Mouse (Mus musculus) hindbrain, embryonic 10.5 days (tissue): ENCODE measurements around the gene Actr3. TPM values are rescaled to one million over a fixed set of nuclear protein-coding genes. Genes with fewer than 3 reads are reported as not detected.

Source experiments
- DNase-seq: peaks from one replicate; pipeline ENCODE4 v3.0.0-alpha.2; 2017; ENCODE audit warnings: low spot score
- H3K27ac ChIP-seq: fragments of 300-500 bp; sonication (generic); 2 replicates; pipeline ENCODE4 v1.5.1; 2016; ENCODE audit warnings: mild to moderate bottlenecking, moderate library complexity
- H3K27me3 ChIP-seq: fragments of 300-500 bp; sonication (generic); 2 replicates; pipeline ENCODE4 v1.6.1; 2016; ENCODE audit warnings: mild to moderate bottlenecking; ENCODE audit not compliant: poor library complexity, insufficient read depth, severe bottlenecking
- H3K36me3 ChIP-seq: fragments of 300-500 bp; sonication (generic); 2 replicates; pipeline ENCODE4 v1.6.1; 2016; ENCODE audit warnings: mild to moderate bottlenecking, moderate library complexity
- H3K4me1 ChIP-seq: fragments of 300-500 bp; sonication (generic); replicated peaks from 2 replicates; pipeline ENCODE4 v1.6.1; 2016; ENCODE audit warnings: mild to moderate bottlenecking
- H3K4me3 ChIP-seq: fragments of 300-500 bp; sonication (generic); 2 replicates; pipeline ENCODE4 v1.5.1; 2016; ENCODE audit warnings: mild to moderate bottlenecking, moderate library complexity
- H3K9me3 ChIP-seq: fragments of 300-500 bp; sonication (generic); 2 replicates; pipeline ENCODE4 v1.6.1; 2016; ENCODE audit warnings: mild to moderate bottlenecking, moderate library complexity
- WGBS: fragments of 180-500 bp; shearing (Covaris S2); methylation state at CpG from one replicate; pipeline ENCODE4 v1.1.7; 2016; 5-methylcytosine and 5-hydroxymethylcytosine counted together
- polyA plus RNA-seq: library from polyadenylated mRNA; unstranded; fragments of >200 nt; fragmentation: Nextera tagmentation; extraction: Ambion mirVana; gene quantifications from 2 replicates; pipeline ENCODE4 v1.2.1, GENCODE M21; 2016

Gene Actr3
- polyA plus RNA-seq, 1 experiment from 2014 or later = 218 TPM

DNA sequence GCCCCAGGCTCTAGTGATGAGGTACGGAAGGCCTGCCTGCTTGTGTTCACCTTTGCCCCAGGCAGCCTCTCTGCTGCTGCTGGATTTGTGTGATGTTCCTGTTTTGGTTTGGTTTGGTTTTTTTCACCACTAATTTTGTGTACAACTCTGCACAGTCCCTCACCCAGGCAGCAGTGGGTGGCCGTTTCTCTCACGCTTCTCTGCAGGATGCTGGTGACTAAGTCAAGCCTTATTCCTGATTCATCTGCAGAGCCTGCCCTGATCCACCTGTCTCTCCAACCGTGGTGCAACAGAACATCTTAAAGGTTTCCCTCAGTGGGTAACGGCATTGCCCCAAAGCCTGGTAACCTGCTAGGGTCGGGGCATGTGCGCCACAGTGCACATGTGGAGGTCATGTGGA lies 49.3 kb downstream of the Actr3 start:
- no peaks in the 10 kb centered on the region for H3K9me3 ChIP-seq
- no peaks in the 10 kb centered on the region for H3K27me3 ChIP-seq
- no peak overlapping the region for H3K4me3 ChIP-seq
- H3K27ac ChIP-seq = no peak overlapping the region
- WGBS = 73% methylated on average over 7 of the region's 7 CpGs
- peaks cover 8% of the 10 kb centered on the region; the same call in 1 of the 2 replicates for H3K4me1 ChIP-seq
- DNase-seq = no peak
- H3K36me3 ChIP-seq = no peaks in the 10 kb centered on the region

GRCm38 (mm10) chr1:125382622-125383021 lies 52.9 kb downstream of the Actr3 start:
- no peak for DNase-seq
- Histone ChIP-seq H3K9me3 (no peaks in the 10 kb centered on the region), H3K27me3 (no peaks in the 10 kb centered on the region), H3K4me1 (no peaks in the 10 kb centered on the region), H3K4me3 (no peak overlapping the region), H3K27ac (no peak overlapping the region), H3K36me3 (no peaks in the 10 kb centered on the region)
- 55% methylated on average over 6 of the region's 6 CpGs for WGBS

DNA sequence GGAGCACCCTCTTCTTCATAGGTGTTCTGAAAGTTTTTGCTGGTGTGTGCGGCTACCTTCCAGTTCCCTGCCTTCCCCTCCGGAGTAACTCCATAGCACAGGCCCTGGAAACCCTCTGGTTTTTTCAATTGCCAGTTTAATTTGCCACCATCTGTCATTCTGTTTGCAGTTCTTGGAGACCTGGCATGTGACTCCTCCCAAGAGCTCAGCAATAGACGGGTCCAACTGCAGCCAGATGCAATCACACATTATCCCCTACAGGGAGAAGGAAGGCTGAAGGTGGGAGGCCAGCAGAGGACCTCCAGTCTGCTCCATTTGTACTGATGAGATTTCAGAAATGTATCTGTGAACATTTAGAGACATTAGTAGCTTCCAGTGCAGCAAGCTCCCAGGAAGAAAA lies 56.6 kb downstream of the Actr3 start:
- 77% methylated on average over 3 of the region's 3 CpGs for WGBS
- no peaks in the 10 kb centered on the region for H3K27me3 ChIP-seq
- no peak overlapping the region for H3K27ac ChIP-seq
- no peaks in the 10 kb centered on the region for H3K36me3 ChIP-seq
- no peak for DNase-seq
- no peak overlapping the region for H3K4me3 ChIP-seq
- H3K4me1 ChIP-seq = no peaks in the 10 kb centered on the region
- H3K9me3 ChIP-seq = no peaks in the 10 kb centered on the region

GRCm38 (mm10) chr1:125372855-125373254 lies 62.7 kb downstream of the Actr3 start:
- Histone ChIP-seq H3K36me3 (no peaks in the 10 kb centered on the region), H3K4me1 (no peaks in the 10 kb centered on the region)
- WGBS = 80% methylated on average over 5 of the region's 5 CpGs

DNA sequence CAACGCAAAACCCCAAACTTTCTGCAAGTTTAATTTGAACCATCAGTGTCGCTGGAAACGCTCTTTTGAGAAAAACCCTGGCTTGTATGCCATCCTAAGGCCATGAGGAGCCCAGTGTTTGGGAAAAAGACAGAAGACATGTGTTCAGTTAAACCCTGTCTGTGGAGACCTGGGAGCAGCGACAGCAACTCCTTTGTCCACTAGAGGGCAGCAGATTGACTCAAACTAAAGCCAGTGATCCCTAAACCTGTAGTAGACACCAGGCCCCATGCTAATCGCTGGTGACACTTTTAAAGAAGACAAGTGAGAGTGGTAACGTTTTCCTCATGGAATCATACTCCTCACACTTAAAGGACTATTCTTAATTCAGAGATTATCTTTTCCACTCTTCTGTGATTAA lies 64.7 kb downstream of the Actr3 start:
- no peak overlapping the region for H3K27ac ChIP-seq
- H3K9me3 ChIP-seq = no peaks in the 10 kb centered on the region
- DNase-seq = peak; percentile 58
- no peaks in the 10 kb centered on the region for H3K4me1 ChIP-seq
- WGBS = 36% methylated on average over 6 of the region's 6 CpGs
- H3K27me3 ChIP-seq = no peaks in the 10 kb centered on the region
- H3K36me3 ChIP-seq = no peaks in the 10 kb centered on the region
- H3K4me3 ChIP-seq = no peak overlapping the region

More at GRCm38 (mm10) chr1:125372855-125373254, 62.7 kb downstream of the Actr3 start:
- Histone ChIP-seq H3K27me3 (no peaks in the 10 kb centered on the region), H3K27ac (no peak overlapping the region), H3K4me3 (no peak overlapping the region), H3K9me3 (no peaks in the 10 kb centered on the region)
- DNase-seq = no peak

DNA sequence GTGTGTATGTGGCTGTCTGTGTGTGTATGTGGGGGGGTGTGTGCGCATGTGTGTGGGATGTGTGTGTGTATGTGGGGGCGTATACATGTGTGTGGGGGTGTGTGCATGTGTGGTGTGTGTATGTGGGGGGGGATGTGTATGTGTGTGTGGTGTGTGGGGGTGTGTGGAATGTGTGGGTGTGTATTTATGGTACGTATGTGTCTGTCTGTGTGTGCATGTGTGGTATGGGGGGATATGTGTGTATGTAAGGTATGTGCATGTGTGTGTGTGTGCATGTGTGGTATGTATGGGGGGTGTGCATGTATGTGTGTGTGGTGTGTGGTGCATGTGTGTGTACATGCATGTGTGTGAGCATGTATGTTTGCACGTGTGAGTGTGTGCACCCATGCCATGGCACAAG lies 70.0 kb downstream of the Actr3 start:
- DNase-seq = no peak
- WGBS = 96% methylated on average over 4 of the region's 4 CpGs
- H3K27me3 ChIP-seq = no peaks in the 10 kb centered on the region
- no peaks in the 10 kb centered on the region for H3K4me1 ChIP-seq
- H3K9me3 ChIP-seq = no peaks in the 10 kb centered on the region
- no peaks in the 10 kb centered on the region for H3K36me3 ChIP-seq
- H3K4me3 ChIP-seq = no peak overlapping the region
- H3K27ac ChIP-seq = no peak overlapping the region

DNA sequence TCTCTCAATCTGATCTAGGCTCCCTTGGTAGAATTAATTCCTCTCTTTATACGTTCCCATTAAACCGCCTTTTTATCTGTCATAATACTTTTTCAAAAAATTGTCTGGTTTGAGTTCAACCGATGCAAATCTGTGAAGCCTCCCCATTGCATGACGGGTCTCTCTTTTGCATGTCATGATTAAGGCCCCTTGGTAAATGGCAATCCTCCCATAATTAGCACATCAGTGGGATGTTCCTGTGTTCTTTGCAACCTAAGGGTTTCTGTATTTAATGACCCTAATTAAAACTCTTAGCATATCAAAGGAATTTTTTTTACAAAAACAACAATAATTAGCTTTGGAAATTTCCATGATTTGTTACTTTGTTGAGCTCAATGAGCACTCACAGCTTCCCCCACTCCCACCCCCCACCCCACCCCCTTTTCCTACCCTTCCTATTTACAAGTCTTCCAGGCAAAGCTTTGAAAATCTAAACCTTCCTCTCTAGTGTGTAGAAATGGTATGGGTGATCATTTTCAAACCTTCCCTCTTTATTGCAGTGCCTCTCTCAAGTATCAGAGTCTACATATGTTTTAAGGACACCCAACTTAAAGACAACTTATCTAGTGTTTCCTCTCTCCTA lies 84.0 kb downstream of the Actr3 start:
- no peak overlapping the region for H3K27ac ChIP-seq
- 95% methylated on average over 4 of the region's 4 CpGs for WGBS

DNA sequence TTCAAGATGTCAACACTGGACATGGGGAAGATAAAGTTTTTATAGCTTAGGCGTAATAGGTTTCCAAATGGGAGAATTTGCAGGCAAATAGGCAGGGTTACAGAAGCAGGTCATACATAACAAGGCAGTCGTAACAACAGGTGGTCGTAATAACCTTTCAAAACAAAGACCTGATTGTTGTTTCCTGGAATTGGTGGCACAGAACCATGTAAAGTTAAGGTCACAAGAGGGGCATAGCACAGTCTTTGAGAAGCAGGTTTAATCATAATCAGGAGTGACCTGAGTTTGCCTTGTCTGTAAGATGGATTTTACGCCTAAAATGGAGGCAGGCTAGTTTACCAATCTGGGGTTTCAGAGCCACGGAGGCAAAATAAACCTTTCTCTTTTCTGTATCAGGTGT lies 84.7 kb downstream of the Actr3 start:
- WGBS = 78% methylated on average over 5 of the region's 5 CpGs
- Histone ChIP-seq H3K36me3 (no peaks in the 10 kb centered on the region), H3K4me3 (no peak overlapping the region), H3K27ac (no peak overlapping the region), H3K9me3 (peaks cover 6% of the 10 kb centered on the region), H3K4me1 (no peaks in the 10 kb centered on the region), H3K27me3 (no peaks in the 10 kb centered on the region)
- no peak for DNase-seq

More for the DNA sequence above, 84.0 kb downstream of the Actr3 start:
- no peaks in the 10 kb centered on the region for H3K4me1 ChIP-seq
- H3K9me3 ChIP-seq = peaks cover 5% of the 10 kb centered on the region; the same call in 1 of the 2 replicates
- H3K27me3 ChIP-seq = no peaks in the 10 kb centered on the region
- H3K36me3 ChIP-seq = no peaks in the 10 kb centered on the region
- no peak for DNase-seq
- H3K4me3 ChIP-seq = no peak overlapping the region

GRCm38 (mm10) chr1:125345854-125346253 lies 89.7 kb downstream of the Actr3 start:
- no peak overlapping the region for H3K27ac ChIP-seq
- no peaks in the 10 kb centered on the region for H3K27me3 ChIP-seq
- 94% methylated on average over 9 of the region's 9 CpGs for WGBS
- no peak overlapping the region for H3K4me3 ChIP-seq
- peaks cover 15% of the 10 kb centered on the region for H3K9me3 ChIP-seq
- DNase-seq = no peak
- H3K36me3 ChIP-seq = no peaks in the 10 kb centered on the region
- H3K4me1 ChIP-seq = no peaks in the 10 kb centered on the region

GRCm38 (mm10) chr1:125345448-125345847 lies 90.1 kb downstream of the Actr3 start:
- H3K9me3 ChIP-seq = peaks cover 13% of the 10 kb centered on the region
- no peak overlapping the region for H3K27ac ChIP-seq
- WGBS = 91% methylated on average over 6 of the region's 6 CpGs
- no peak overlapping the region for H3K4me3 ChIP-seq
- H3K27me3 ChIP-seq = no peaks in the 10 kb centered on the region
- no peaks in the 10 kb centered on the region for H3K4me1 ChIP-seq
- no peak for DNase-seq
- no peaks in the 10 kb centered on the region for H3K36me3 ChIP-seq

GRCm38 (mm10) chr1:125343105-125343504 lies 92.4 kb downstream of the Actr3 start:
- H3K4me3 ChIP-seq = no peak overlapping the region
- no peak overlapping the region for H3K27ac ChIP-seq
- WGBS = 78% methylated on average over 2 of the region's 2 CpGs
- no peaks in the 10 kb centered on the region for H3K4me1 ChIP-seq
- no peak for DNase-seq
- H3K27me3 ChIP-seq = no peaks in the 10 kb centered on the region
- H3K9me3 ChIP-seq = peaks cover 10% of the 10 kb centered on the region
- no peaks in the 10 kb centered on the region for H3K36me3 ChIP-seq
